Mouse (Mus musculus): ENCODE measurements around the gene Tnfrsf25. TPM values are rescaled to one million over a fixed set of nuclear protein-coding genes. Genes with fewer than 3 reads are reported as not detected.

The Tnfrsf25 gene
- total RNA-seq (2018; cell fraction: chromatin; rRNA removed): 1 to 10 TPM in 1 of 26 experiments, under 1 TPM in 5, not detected in 20; 0.41 to 1.8 (median 0.58) TPM
- under 1 TPM in 1 of 26 experiments, not detected in 25; 0.09 TPM for total RNA-seq (2018; cell fraction: cytosol; rRNA removed)
- 1 to 10 TPM in 2 of 26 experiments, under 1 TPM in 1, not detected in 23; 0.75 to 2.0 (median 1.2) TPM for total RNA-seq (2018; cell fraction: nucleus; rRNA removed)
- polyA plus RNA-seq (2018): 0.11 TPM in 1 of 3 replicates, not detected in the others

- 3% methylated on average over 29 of the region's 30 CpGs for whole genome bisulfite sequencing (ENCODE audit: missing documents)
- Histone ChIP-seq H3K27ac (no peak within 1 kb of the TSS), H3K79me2 (ENCODE audit: inconsistent target) (no peaks in the 10 kb centered on the region), H3K4me3 (ENCODE audit: inconsistent target) (no peak within 1 kb of the TSS), H3K36me3 (ENCODE audit: inconsistent target) (no peaks in the 10 kb centered on the region)
Measured at GRCm38 (mm10) chr4:152115921-152116612, at the start of gene Tnfrsf25. Gene Tnfrsf25, plus strand, starts transcription at chr4:152115934.

- Histone ChIP-seq H3K4me3 (ENCODE audit: inconsistent target) (no peak overlapping the region), H3K79me2 (ENCODE audit: inconsistent target) (no peaks in the 10 kb centered on the region), H3K27ac (no peak overlapping the region), H3K36me3 (ENCODE audit: inconsistent target) (no peaks in the 10 kb centered on the region)
Measured at GRCm38 (mm10) chr4:152067280-152067679, 48.5 kb upstream of the Tnfrsf25 start.

GRCm38 (mm10) chr4:152068166-152068724, 47.5 kb upstream of the Tnfrsf25 start:
- H3K27ac ChIP-seq: no peak overlapping the region
- H3K4me3 ChIP-seq (ENCODE audit: inconsistent target): no peak overlapping the region
- no peaks in the 10 kb centered on the region for H3K79me2 ChIP-seq (ENCODE audit: inconsistent target)
- H3K36me3 ChIP-seq (ENCODE audit: inconsistent target): no peaks in the 10 kb centered on the region
- WGBS (ENCODE audit: missing documents): 91% methylated on average over 6 of the region's 6 CpGs

- H3K79me2 ChIP-seq (ENCODE audit: inconsistent target): no peaks in the 10 kb centered on the region
- no peaks in the 10 kb centered on the region for H3K36me3 ChIP-seq (ENCODE audit: inconsistent target)
- no peak overlapping the region for H3K27ac ChIP-seq
- H3K4me3 ChIP-seq (ENCODE audit: inconsistent target): no peak overlapping the region
- 94% methylated on average over 3 of the region's 3 CpGs for WGBS (ENCODE audit: missing documents)
Measured at GRCm38 (mm10) chr4:152069245-152069644, 46.5 kb upstream of the Tnfrsf25 start.

GRCm38 (mm10) chr4:152070494-152071396, 45.0 kb upstream of the Tnfrsf25 start:
- Histone ChIP-seq H3K36me3 (ENCODE audit: inconsistent target) (no peaks in the 10 kb centered on the region), H3K4me3 (ENCODE audit: inconsistent target) (no peak overlapping the region), H3K27ac (no peak overlapping the region), H3K79me2 (ENCODE audit: inconsistent target) (no peaks in the 10 kb centered on the region)
- 50% methylated on average over 11 of the region's 11 CpGs for WGBS (ENCODE audit: missing documents)

- H3K36me3 ChIP-seq (ENCODE audit: inconsistent target): no peaks in the 10 kb centered on the region
- WGBS (ENCODE audit: missing documents): 15% methylated on average over 10 of the region's 10 CpGs
- no peaks in the 10 kb centered on the region for H3K79me2 ChIP-seq (ENCODE audit: inconsistent target)
- no peak within 1 kb of the TSS for H3K4me3 ChIP-seq (ENCODE audit: inconsistent target)
- H3K27ac ChIP-seq: no peak within 1 kb of the TSS
Measured at GRCm38 (mm10) chr4:152072121-152072601, 43.6 kb upstream of the Tnfrsf25 start, which contains the start of gene Plekhg5. Gene Plekhg5, plus strand, starts transcription at chr4:152072498.

GRCm38 (mm10) chr4:152072655-152073054, 43.1 kb upstream of the Tnfrsf25 start:
- Histone ChIP-seq H3K27ac (no peak overlapping the region), H3K79me2 (ENCODE audit: inconsistent target) (no peaks in the 10 kb centered on the region), H3K36me3 (ENCODE audit: inconsistent target) (no peaks in the 10 kb centered on the region), H3K4me3 (ENCODE audit: inconsistent target) (no peak overlapping the region)
- 21% methylated on average over 10 of the region's 10 CpGs for WGBS (ENCODE audit: missing documents)

- no peaks in the 10 kb centered on the region for H3K36me3 ChIP-seq (ENCODE audit: inconsistent target)
- H3K79me2 ChIP-seq (ENCODE audit: inconsistent target): no peaks in the 10 kb centered on the region
- WGBS (ENCODE audit: missing documents): 97% methylated on average over 6 of the region's 6 CpGs
- no peak overlapping the region for H3K27ac ChIP-seq
- H3K4me3 ChIP-seq (ENCODE audit: inconsistent target): no peak overlapping the region
Measured at GRCm38 (mm10) chr4:152073715-152074114, 42.0 kb upstream of the Tnfrsf25 start.

GRCm38 (mm10) chr4:152074548-152074947, 41.2 kb upstream of the Tnfrsf25 start:
- WGBS (ENCODE audit: missing documents): 94% methylated on average over 9 of the region's 9 CpGs
- Histone ChIP-seq H3K27ac (no peak overlapping the region), H3K79me2 (ENCODE audit: inconsistent target) (no peaks in the 10 kb centered on the region), H3K4me3 (ENCODE audit: inconsistent target) (no peak overlapping the region), H3K36me3 (ENCODE audit: inconsistent target) (no peaks in the 10 kb centered on the region)

GRCm38 (mm10) chr4:152077191-152077590, 38.5 kb upstream of the Tnfrsf25 start:
- Histone ChIP-seq H3K79me2 (ENCODE audit: inconsistent target) (no peaks in the 10 kb centered on the region), H3K4me3 (ENCODE audit: inconsistent target) (no peak overlapping the region), H3K27ac (no peak overlapping the region), H3K36me3 (ENCODE audit: inconsistent target) (no peaks in the 10 kb centered on the region)
- 96% methylated on average over 9 of the region's 9 CpGs for WGBS (ENCODE audit: missing documents)

- H3K79me2 ChIP-seq (ENCODE audit: inconsistent target): no peaks in the 10 kb centered on the region
- H3K27ac ChIP-seq: no peak overlapping the region
- H3K36me3 ChIP-seq (ENCODE audit: inconsistent target): no peaks in the 10 kb centered on the region
- 53% methylated on average over 10 of the region's 10 CpGs for WGBS (ENCODE audit: missing documents)
- no peak overlapping the region for H3K4me3 ChIP-seq (ENCODE audit: inconsistent target)
Measured at GRCm38 (mm10) chr4:152078105-152078530, 37.6 kb upstream of the Tnfrsf25 start.

GRCm38 (mm10) chr4:152079261-152079660, 36.5 kb upstream of the Tnfrsf25 start:
- no peak overlapping the region for H3K4me3 ChIP-seq (ENCODE audit: inconsistent target)
- WGBS (ENCODE audit: missing documents): 97% methylated on average over 3 of the region's 3 CpGs
- H3K27ac ChIP-seq: no peak overlapping the region
- H3K79me2 ChIP-seq (ENCODE audit: inconsistent target): no peaks in the 10 kb centered on the region
- no peaks in the 10 kb centered on the region for H3K36me3 ChIP-seq (ENCODE audit: inconsistent target)

- no peak overlapping the region for H3K4me3 ChIP-seq (ENCODE audit: inconsistent target)
- 48% methylated on average over 7 of the region's 7 CpGs for WGBS (ENCODE audit: missing documents)
- H3K36me3 ChIP-seq (ENCODE audit: inconsistent target): no peaks in the 10 kb centered on the region
- no peaks in the 10 kb centered on the region for H3K79me2 ChIP-seq (ENCODE audit: inconsistent target)
- H3K27ac ChIP-seq: no peak overlapping the region
Measured at GRCm38 (mm10) chr4:152079931-152080330, 35.8 kb upstream of the Tnfrsf25 start.

- WGBS (ENCODE audit: missing documents): 90% methylated on average over 7 of the region's 7 CpGs
- no peaks in the 10 kb centered on the region for H3K79me2 ChIP-seq (ENCODE audit: inconsistent target)
- no peak overlapping the region for H3K27ac ChIP-seq
- no peaks in the 10 kb centered on the region for H3K36me3 ChIP-seq (ENCODE audit: inconsistent target)
- H3K4me3 ChIP-seq (ENCODE audit: inconsistent target): no peak overlapping the region
Measured at GRCm38 (mm10) chr4:152083611-152084220, 32.0 kb upstream of the Tnfrsf25 start.
